In genomic region chr4:150003021-150003580, GRCm38 (mm10) we compare ENCODE assay signal across 10 mouse cellular contexts. TPM values are rescaled to one million over a fixed set of nuclear protein-coding genes. Genes with fewer than 3 reads are reported as not detected.
A peak's percentile ranks its signal among the peaks of the same experiment; 100 is the strongest.
DNase-seq lines count a peak whose midpoint lies in the region; ATAC-seq and TF ChIP-seq lines count a peak whose summit lies in the region.
"Had no signal": no experiment of that assay in that cellular context is flagged by ENCODE, and none has a peak within 500 bp of the region (broad histone marks: within the 10 kb centered on the region; RNA-seq: fewer than 3 reads in every experiment).

No protein-coding gene starts in this region.

- 18% methylated on average over 7 of the region's 7 CpGs for WGBS in kidney, postnatal 0 days
- 82% methylated on average over 7 of the region's 7 CpGs for WGBS in forebrain, embryonic 11.5 days
- 74% methylated on average over 7 of the region's 7 CpGs for WGBS in hindbrain, postnatal 0 days

- H3K9me3 ChIP-seq in kidney, postnatal 0 days (replicated peaks; ENCODE audit: low read length), result no peaks in the 10 kb centered on the region
- no peaks in the 10 kb centered on the region for H3K9me3 ChIP-seq in forebrain, embryonic 11.5 days (ENCODE audit: control insufficient read depth, low read length)
- H3K9me3 ChIP-seq in hindbrain, postnatal 0 days (ENCODE audit: low read length), result no peaks in the 10 kb centered on the region
- H3K9me3 ChIP-seq: neural tube, embryonic 15.5 days had no signal

- H3K9ac ChIP-seq in kidney, postnatal 0 days (ENCODE audit: low read depth, low read length), result 0 out of 2 replicates have a peak overlapping the region, but pooled peaks have one; percentile 18
- no peak overlapping the region for H3K9ac ChIP-seq in forebrain, embryonic 11.5 days (ENCODE audit: low read length)
- H3K9ac ChIP-seq in hindbrain, postnatal 0 days (replicated peaks; ENCODE audit: low read length), result no peak overlapping the region
- H3K9ac ChIP-seq: neural tube, embryonic 15.5 days had no signal

- ATAC-seq in kidney, postnatal 0 days (replicated peaks; ENCODE audit: low FRiP score, low read depth), result no peak; the same call in 1 of the 2 replicates
- ATAC-seq in forebrain, embryonic 11.5 days (replicated peaks; ENCODE audit: low FRiP score), result no peak
- no peak for ATAC-seq in hindbrain, postnatal 0 days

- TF ChIP-seq CTCF in kidney, postnatal 0 days (IDR thresholded peaks at IDR 0.05; ENCODE audit: low read depth), result no peak
- TF ChIP-seq CTCF in hindbrain, postnatal 0 days (IDR thresholded peaks at IDR 0.05; ENCODE audit: low read depth), result no peak

- DNase-seq in embryo, embryonic 10 days (ENCODE audit: low spot score), result peak; percentile 39
- DNase-seq in embryo, embryonic 9.5 days (ENCODE audit: extremely low spot score), result no peak
- DNase-seq in embryo, embryonic 10.5 days (ENCODE audit: low spot score), result peak; percentile 24
- peak; percentile 84 for DNase-seq in kidney, postnatal 0 days (ENCODE audit: low spot score)
- peak; percentile 67 for DNase-seq in lung, postnatal 10 days
- no peak for DNase-seq in layer of hippocampus, adult 11-12 months (ENCODE audit: low spot score)
- DNase-seq in forebrain, embryonic 11.5 days (ENCODE audit: low spot score), result no peak
- DNase-seq in hindbrain, postnatal 0 days (ENCODE audit: low spot score), result no peak

- H3K4me3 ChIP-seq in kidney, postnatal 0 days (replicated peaks; ENCODE audit: low read depth, low read length), result 0 out of 2 replicates have a peak overlapping the region, but pooled peaks have one; percentile 5
- no peak overlapping the region for H3K4me3 ChIP-seq in forebrain, embryonic 11.5 days (ENCODE audit: low read depth, low read length)
- H3K4me3 ChIP-seq in hindbrain, postnatal 0 days (ENCODE audit: low read length), result no peak overlapping the region
- H3K4me3 ChIP-seq: layer of hippocampus, adult 2 months; neural tube, embryonic 15.5 days had no signal

- no peaks in the 10 kb centered on the region for H3K27me3 ChIP-seq in kidney, postnatal 0 days (ENCODE audit: insufficient read depth, low read length)
- H3K27me3 ChIP-seq in forebrain, embryonic 11.5 days (ENCODE audit: control insufficient read depth, insufficient read depth, low read length), result no peaks in the 10 kb centered on the region
- H3K27me3 ChIP-seq in hindbrain, postnatal 0 days (ENCODE audit: insufficient read depth, low read length), result no peaks in the 10 kb centered on the region
- H3K27me3 ChIP-seq: neural tube, embryonic 15.5 days had no signal

- peaks cover 57% of the 10 kb centered on the region for H3K4me1 ChIP-seq in kidney, postnatal 0 days (replicated peaks; ENCODE audit: insufficient read depth, low read length)
- no peaks in the 10 kb centered on the region for H3K4me1 ChIP-seq in forebrain, embryonic 11.5 days (replicated peaks; ENCODE audit: control insufficient read depth, insufficient read depth, low read length)
- H3K4me1 ChIP-seq in hindbrain, postnatal 0 days (ENCODE audit: insufficient read depth, low read length), result 0 out of 2 replicates have a peak, but pooled peaks cover 7% of the 10 kb centered on the region

- peak overlapping the region; percentile 47 for H3K4me2 ChIP-seq in kidney, postnatal 0 days (ENCODE audit: low read length)
- H3K4me2 ChIP-seq in forebrain, embryonic 11.5 days (ENCODE audit: low read depth, low read length, severe bottlenecking), result no peak overlapping the region
- no peak overlapping the region for H3K4me2 ChIP-seq in hindbrain, postnatal 0 days (ENCODE audit: low read depth, low read length)
- H3K4me2 ChIP-seq: neural tube, embryonic 15.5 days had no signal

- peak overlapping the region; percentile 89 for H3K27ac ChIP-seq in kidney, postnatal 0 days
- no peak overlapping the region for H3K27ac ChIP-seq in forebrain, embryonic 11.5 days (ENCODE audit: low read depth, low read length)
- H3K27ac ChIP-seq in hindbrain, postnatal 0 days, result no peak overlapping the region
- H3K27ac ChIP-seq: layer of hippocampus, adult 2 months; neural tube, embryonic 15.5 days had no signal

- H3K36me3 ChIP-seq in kidney, postnatal 0 days (ENCODE audit: insufficient read depth, low read length), result no peaks in the 10 kb centered on the region
- H3K36me3 ChIP-seq in forebrain, embryonic 11.5 days (ENCODE audit: control insufficient read depth, insufficient read depth, low read length), result no peaks in the 10 kb centered on the region
- no peaks in the 10 kb centered on the region for H3K36me3 ChIP-seq in hindbrain, postnatal 0 days (ENCODE audit: insufficient read depth, low read length)
- H3K36me3 ChIP-seq: neural tube, embryonic 15.5 days had no signal

RNA-seq across cellular contexts. Expression of gene H6pd, which starts 5.7 kb away (rescaled TPM):
- 27.2 and 27.8 TPM in 2 replicates for polyA plus RNA-seq in kidney, postnatal 0 days (2015; fragmentation: Nextera tagmentation; extraction: Ambion mirVana)
- polyA plus RNA-seq in forebrain, embryonic 11.5 days (2014; fragmentation: Nextera tagmentation; extraction: Ambion mirVana), result 2.1 and 2.5 TPM in 2 replicates
- 15.0 and 16.9 TPM in 2 replicates for total RNA-seq in hindbrain, postnatal 0 days (2014; rRNA removed)
- 3.0 and 3.4 TPM in 2 replicates for polyA plus RNA-seq in hindbrain, postnatal 0 days (2015; fragmentation: Nextera tagmentation; extraction: Ambion mirVana)

RNA-seq across cellular contexts. Expression of gene Spsb1, which starts 48.3 kb away (rescaled TPM):
- 10.7 and 11.6 TPM in 2 replicates for polyA plus RNA-seq in kidney, postnatal 0 days (2015; fragmentation: Nextera tagmentation; extraction: Ambion mirVana)
- 7.5 and 7.8 TPM in 2 replicates for polyA plus RNA-seq in forebrain, embryonic 11.5 days (2014; fragmentation: Nextera tagmentation; extraction: Ambion mirVana)
- total RNA-seq in hindbrain, postnatal 0 days (2014; rRNA removed), result 13.7 and 18.4 TPM in 2 replicates
- polyA plus RNA-seq in hindbrain, postnatal 0 days (2015; fragmentation: Nextera tagmentation; extraction: Ambion mirVana), result 8.9 and 9.2 TPM in 2 replicates

Comparison
In these comparisons a context has a peak if more than half of its experiments do, and no peak if none do; other contexts are left out.
1. DNase-seq: peak in embryo, embryonic 10 days (single experiment), embryo, embryonic 10.5 days (single experiment), kidney, postnatal 0 days (single experiment) and lung, postnatal 10 days (single experiment); none in embryo, embryonic 9.5 days (single experiment), layer of hippocampus, adult 11-12 months (single experiment), forebrain, embryonic 11.5 days (single experiment) and hindbrain, postnatal 0 days (single experiment).